Mouse (Mus musculus) mesoderm, embryonic 11.5 days (tissue): ENCODE results near the gene Zfp53.
"Not testable (repeated sequence)": the region's sequence is repeated elsewhere in the genome, so short reads cannot be mapped to it uniquely, and the experiment has no call there.

Source experiments
- DNase-seq: peaks from one replicate; pipeline ENCODE4 v3.0.0-alpha.2; 2012; ENCODE audit warnings: low read depth, low spot score

Zfp53 gene

GRCm38 (mm10) chr17:21488760-21489499, at the start of gene Zfp53:
Gene Zfp53 (plus strand): TSS chr17:21488998.
- peak; percentile 86 for DNase-seq

GRCm38 (mm10) chr17:21449669-21450068, 39.1 kb upstream of the Zfp53 start:
- DNase-seq: peak; percentile 86

GRCm38 (mm10) chr17:21450138-21450704, 38.6 kb upstream of the Zfp53 start, which contains the start of gene Zfp51:
Gene Zfp51 (plus strand): TSS chr17:21450374.
- DNase-seq: peak; percentile 89

GRCm38 (mm10) chr17:21463550-21463949, 25.2 kb upstream of the Zfp53 start:
- DNase-seq: no peak

- no peak for DNase-seq
Observed at GRCm38 (mm10) chr17:21472032-21472652, 16.7 kb upstream of the Zfp53 start.

- no peak for DNase-seq
Observed at GRCm38 (mm10) chr17:21472653-21473307, 16.0 kb upstream of the Zfp53 start.

GRCm38 (mm10) chr17:21473362-21474190, 15.2 kb upstream of the Zfp53 start:
- peak; percentile 69 for DNase-seq

- not testable (repeated sequence) for DNase-seq
Observed at GRCm38 (mm10) chr17:21474729-21475128, 14.1 kb upstream of the Zfp53 start.

- DNase-seq: not testable (repeated sequence)
Observed at GRCm38 (mm10) chr17:21475290-21475689, 13.5 kb upstream of the Zfp53 start.

- DNase-seq: not testable (repeated sequence)
Observed at GRCm38 (mm10) chr17:21476351-21476750, 12.4 kb upstream of the Zfp53 start.

GRCm38 (mm10) chr17:21478103-21478777, 10.6 kb upstream of the Zfp53 start:
- not testable (repeated sequence) for DNase-seq

GRCm38 (mm10) chr17:21489500-21490001, 753 bp downstream of the Zfp53 start:
- peak; percentile 3 for DNase-seq

- no peak for DNase-seq
Observed at GRCm38 (mm10) chr17:21501365-21501764, 12.6 kb downstream of the Zfp53 start.

GRCm38 (mm10) chr17:21504524-21504923, 15.7 kb downstream of the Zfp53 start:
- DNase-seq: no peak

- no peak for DNase-seq
Observed at GRCm38 (mm10) chr17:21506258-21506657, 17.5 kb downstream of the Zfp53 start.

- DNase-seq: no peak
Observed at GRCm38 (mm10) chr17:21509756-21510155, 21.0 kb downstream of the Zfp53 start.

- DNase-seq: peak; percentile 78
Observed at GRCm38 (mm10) chr17:21515403-21516105, 26.8 kb downstream of the Zfp53 start.

GRCm38 (mm10) chr17:21516201-21517129, 27.7 kb downstream of the Zfp53 start:
- DNase-seq: peak; percentile 72
